Mouse (Mus musculus) megakaryocyte-erythroid progenitor cell, adult 5-6 weeks (primary cell): ENCODE results near the gene Atp5d. TPM values are rescaled to one million over a fixed set of nuclear protein-coding genes. Genes with fewer than 3 reads are reported as not detected.

ENCODE experiments used
- ATAC-seq: replicated peaks from 2 replicates; pipeline ENCODE4 v1.8.0; 2016; ENCODE audit warnings: mild to moderate bottlenecking, inconsistent platforms; ENCODE audit not compliant: severe bottlenecking, poor library complexity, low FRiP score, low TSS enrichment
- total RNA-seq, 2 experiments: library from RNA; stranded (forward) in 1 of 2; stranded (reverse) in 1 of 2; fragments of 200-1000, 215-1000 nt in 1 of 2; fragments of >200 nt in 1 of 2; fragmentation: Nextera tagmentation in 1 of 2; gene quantifications; 2 replicates each; pipeline ENCODE4 v1.2.3; 2014 to 2017

Atp5d gene
- total RNA-seq, 2 experiments from 2014 or later: 49.3 to 325 TPM

DNA sequence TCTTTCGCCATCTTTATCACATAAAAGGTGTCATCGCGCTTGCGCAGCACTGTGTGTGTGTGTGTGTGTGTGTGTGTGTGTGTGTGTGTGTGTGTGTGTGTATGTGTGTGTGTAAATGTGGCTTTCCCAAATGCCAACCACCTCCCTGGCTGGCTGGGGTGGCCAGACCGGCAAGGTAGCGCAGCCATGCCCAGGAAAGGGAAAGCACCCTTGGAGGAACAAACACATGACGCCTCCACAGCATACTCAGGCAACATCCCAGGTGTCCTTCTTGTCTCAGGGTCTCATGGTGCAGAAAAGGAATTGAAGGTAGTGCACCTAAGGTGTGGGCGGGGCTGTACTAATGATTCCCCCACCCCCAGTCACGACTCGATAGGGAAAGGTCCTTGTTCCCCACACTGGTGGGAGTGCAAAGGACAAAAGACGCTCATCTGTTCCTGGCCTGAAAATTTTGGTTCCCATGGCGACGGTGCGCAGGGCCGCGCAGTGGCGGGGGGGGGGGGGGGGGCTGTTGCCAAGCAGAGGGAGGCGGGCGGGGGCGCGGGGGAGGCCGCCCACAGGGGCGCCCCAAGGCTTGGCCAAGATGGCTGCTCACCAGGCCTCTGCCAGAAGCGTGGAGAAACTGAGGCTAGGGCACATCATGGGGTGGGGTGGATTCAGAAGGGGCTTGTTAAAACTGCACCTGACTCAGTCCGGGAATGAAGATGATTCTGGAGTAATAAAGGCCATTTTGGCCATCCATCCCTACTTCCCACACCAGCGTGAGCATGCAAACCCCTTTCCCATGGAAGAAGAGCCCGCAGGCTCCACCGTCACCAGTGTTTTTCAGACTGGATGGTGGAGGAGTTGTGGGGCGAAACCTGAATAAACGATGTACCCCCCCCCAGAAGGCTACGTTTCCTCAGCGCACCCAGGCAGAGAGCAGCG is 543 bp upstream of the Atp5d start:
- ATAC-seq: no peak

DNA sequence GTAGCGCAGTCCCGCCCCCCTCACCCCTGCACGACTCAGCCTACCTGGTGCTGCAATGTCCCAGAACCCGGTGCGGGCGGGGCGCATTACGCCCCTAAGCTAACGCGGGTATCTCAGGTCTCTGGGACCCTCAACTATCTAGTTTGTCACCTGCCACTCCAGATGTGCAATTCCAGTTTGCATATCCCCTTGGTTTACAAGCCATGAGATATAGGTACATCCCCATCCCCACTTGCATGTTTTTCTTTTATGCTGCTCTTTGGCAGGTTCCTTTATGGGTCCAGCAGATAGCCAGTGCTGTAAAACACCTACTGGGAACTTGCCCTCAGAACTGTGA is 975 bp downstream of the Atp5d start:
- ATAC-seq: no peak

DNA sequence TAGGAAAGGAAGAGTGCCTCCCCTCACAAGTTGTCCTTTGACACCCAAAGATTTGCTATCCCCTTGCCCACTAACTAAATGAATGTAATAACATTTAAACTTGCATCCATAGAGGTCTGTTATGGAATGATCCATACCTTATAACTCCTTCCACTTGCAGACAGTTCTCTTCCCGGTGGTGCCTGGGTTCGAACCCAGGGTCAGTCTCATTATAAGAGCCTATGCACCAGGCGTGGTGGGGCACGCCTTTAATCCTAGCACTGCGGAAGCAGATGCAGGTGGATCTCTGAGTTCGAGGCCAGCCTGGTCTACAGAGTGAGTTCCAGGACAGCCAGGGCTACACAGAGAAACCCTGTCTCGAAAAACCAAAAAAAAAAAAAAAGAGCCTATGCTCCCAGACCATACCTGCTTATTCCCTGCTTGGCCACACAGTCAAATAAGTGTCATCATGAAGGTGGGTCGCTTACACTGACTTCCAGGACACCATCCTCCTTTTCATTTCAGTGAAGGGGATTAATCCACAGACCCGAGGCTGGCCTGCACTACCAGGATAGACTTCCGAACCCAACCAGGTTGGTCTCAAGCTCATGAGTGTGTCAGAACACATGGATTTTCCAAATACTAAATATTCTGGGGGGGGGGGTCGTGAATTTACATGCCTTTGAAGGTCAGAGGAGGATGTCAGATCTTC is 1.7 kb downstream of the Atp5d start:
- ATAC-seq: no peak

DNA sequence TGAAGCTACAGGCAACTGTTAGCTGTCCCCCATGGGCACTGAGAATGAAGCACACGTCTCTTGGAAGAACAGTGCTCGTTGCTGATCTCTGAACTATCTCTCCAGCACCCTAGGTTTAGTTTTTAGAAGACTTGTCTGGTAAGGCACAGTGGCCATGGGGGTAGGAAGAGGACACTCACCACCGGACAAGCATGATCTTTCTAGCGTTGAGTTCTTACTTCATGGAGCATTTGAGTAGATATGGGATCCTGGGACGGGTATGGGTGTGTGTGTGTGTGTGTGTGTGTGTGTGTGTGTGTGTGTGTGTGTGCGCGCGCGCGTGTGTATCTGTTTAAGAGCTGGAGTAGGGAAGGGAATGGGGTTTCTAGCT is 2.2 kb downstream of the Atp5d start, which contains the start of gene Cbarp:
Gene Cbarp, minus strand, starts transcription at position 170 of the 370 bp plus-strand sequence.
- ATAC-seq: no peak

DNA sequence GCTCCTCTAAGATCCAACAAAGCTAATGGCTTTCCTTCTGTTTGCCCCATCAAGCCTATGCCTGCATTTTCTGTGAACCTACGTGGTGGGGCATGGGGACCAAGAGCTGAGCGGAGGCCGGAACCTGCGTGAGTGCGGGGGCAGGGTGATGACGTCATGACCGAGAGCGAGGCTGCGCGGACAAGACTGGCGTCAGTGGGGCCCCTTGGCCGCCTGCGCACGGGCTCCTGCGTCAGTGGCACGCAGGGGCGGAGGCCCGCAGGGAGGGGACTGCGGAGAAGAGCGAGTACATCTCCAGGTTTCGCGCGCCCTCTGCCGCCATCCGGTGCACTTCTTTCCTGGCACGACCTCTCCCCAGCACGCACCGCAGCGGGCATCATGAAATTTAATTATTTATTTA is 2.8 kb downstream of the Atp5d start:
- ATAC-seq: peak; percentile 70

DNA sequence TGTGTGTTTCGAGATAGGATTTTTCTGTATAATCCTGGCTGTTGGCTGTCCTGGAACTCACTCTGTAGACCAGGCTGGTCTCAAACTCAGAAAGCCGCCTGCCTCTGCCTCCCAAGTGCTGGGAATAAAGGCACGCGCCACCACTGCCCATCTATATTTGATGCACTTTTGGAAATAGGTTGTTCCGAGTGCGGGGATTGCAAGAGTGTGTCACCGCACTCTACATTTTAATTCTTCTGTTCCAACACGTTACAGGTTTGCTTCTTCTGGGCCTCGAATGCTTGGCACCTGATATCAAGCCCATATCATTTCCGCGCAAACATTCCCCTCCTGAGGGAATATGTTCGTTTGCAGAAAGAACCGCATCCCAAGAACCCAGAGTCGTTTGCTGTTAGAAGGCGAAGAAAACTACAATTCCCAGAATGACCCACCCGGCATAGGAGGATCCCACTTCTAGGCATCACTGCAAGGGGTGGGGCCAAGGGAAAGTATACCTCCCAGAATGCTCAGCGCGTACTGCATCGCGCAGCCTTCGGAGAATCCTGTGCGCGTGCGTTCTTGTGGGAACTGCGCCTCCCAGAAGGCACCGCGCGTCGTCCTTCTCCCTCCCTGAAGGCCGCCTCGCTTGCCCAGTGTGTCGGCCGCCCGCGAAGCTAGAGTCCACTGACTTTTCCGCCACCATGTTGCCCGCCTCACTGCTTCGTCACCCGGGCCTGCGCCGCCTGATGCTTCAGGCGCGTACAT is 3.5 kb downstream of the Atp5d start:
- ATAC-seq: peak; percentile 69

DNA sequence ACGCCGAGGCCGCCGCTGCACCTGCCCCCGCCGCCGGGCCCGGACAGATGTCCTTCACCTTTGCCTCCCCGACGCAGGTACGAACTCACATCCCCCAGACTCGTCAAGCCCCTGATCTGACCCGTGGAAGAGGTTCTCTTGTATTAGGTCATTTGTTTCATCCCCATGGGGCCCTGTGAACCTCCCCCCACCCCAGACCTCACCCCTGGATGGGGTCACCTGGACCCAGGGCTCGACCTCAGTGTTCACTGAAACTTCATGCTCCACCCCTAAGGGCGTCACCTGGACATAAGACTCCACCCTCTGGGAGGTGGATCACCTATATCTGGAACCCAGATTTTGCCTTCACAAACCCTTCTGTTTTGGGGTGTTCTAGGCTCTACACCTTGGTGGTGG is 4.1 kb downstream of the Atp5d start:
- no peak for ATAC-seq

DNA sequence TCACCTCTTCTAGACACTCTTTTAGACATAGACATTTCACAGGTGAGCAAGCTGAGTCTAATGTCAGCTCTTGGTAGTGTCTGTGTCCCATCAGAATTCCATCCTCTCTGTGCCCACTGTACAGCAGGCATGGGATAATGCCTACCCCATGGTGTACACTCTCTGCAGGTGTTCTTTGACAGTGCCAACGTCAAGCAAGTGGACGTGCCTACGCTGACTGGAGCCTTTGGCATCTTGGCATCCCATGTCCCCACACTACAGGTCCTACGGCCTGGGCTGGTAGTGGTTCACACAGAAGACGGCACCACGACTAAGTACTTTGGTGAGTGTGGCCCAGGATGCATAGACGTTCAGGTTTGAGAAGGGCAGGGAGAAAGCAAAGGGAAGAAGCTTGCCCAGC is 5.2 kb downstream of the Atp5d start:
- no peak for ATAC-seq

DNA sequence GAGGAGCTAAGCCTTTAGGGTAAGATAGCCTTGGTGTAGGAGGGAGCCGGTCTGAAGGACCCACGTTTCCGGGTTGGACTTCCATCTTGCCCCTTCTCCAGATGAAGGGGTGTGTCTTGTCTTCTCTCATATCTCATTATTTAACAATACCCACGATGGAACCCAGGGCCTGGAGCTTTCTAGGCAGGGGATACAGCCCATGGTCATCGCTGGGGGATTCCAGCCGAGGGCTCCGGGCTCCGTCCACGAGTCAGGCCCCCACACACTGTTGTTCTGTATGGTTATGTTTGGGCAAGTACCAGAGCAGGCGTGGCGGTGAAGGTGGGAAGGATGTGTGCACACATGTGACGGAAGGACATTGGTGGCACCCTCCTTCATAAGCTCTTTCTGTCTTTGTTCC is 5.7 kb downstream of the Atp5d start:
- no peak for ATAC-seq

DNA sequence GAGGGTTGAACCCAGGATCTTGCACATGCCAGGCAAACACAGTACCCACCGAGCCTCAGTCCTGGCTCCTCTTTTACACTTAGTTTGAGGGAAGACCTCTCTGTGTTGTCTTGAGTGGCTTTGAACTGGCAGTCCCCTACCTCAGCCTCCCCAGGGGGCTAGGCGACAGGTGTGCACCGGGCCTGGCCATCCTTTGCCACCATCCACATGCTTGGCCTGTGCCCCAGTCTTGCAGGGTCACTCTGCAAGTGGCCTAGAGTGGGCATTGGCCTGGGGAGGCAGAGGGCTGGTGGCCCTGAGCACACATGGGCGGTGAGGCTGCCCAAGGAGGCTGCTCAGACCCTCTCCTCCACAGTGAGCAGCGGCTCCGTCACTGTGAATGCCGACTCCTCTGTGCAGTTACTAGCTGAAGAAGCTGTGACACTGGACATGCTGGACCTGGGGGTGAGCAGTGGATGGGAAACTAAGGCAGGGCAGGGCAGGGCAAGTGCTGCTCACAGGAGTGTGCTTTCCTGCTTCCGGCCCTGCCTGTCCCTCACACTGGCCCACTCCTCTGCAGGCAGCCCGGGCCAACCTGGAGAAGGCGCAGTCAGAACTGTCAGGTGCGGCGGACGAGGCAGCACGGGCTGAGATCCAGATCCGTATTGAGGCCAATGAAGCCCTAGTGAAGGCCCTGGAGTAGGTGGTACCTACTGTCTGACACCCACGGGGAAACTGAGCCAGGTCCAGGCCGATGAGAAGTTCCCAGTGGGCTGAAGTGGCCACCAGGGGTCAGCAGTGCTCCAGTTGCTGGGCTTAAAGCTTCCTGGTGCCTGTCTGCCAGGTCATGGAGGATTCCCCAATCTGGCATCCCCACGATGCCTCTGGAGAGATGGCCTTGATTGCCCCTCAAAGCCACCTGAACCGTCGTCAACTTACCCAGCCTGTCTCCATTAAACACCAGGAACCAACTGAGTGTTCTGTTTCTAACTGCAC is 6.7 kb downstream of the Atp5d start:
- ATAC-seq: no peak

DNA sequence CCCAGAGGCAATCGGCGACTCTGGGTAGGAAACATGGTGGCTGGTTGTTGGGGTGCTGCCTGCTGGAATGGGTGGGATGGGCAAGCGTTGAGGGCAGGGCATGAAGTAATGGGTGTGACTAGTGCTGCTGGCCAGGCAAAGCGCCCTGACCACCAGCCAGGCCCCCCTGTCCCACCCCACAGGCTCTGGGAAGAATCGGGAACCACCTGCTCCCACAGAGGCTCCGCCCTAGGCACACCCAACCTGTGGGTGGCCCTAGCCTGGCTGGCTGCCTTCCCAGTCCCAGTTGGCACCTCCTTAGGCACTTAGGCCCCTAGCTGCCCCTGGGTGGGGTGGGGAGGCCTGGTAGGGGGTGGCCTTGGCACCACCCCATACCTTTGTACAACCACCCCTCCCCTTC is 7.5 kb downstream of the Atp5d start:
- ATAC-seq: no peak

DNA sequence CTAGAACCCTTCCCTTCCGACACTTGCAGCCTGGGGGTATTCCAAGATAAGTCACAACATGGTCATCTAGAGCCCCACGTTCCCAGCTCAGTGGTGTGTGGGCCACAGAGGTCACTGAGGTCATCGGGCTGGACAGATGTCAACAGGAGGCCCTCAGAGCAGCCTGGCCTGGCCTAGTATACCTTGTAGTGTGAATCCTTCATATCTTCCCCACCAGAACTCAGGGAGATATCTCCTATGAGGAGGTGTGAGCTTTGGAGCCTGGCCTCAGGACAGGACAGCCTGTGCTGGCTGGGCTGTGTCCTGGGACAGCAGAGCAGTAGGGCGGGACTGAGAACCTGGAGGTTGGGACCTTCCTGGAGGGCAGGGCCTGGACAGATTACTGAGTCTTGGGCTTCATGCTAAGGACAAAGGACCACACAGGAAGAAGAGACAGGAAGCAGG is 8.2 kb downstream of the Atp5d start:
- no peak for ATAC-seq

DNA sequence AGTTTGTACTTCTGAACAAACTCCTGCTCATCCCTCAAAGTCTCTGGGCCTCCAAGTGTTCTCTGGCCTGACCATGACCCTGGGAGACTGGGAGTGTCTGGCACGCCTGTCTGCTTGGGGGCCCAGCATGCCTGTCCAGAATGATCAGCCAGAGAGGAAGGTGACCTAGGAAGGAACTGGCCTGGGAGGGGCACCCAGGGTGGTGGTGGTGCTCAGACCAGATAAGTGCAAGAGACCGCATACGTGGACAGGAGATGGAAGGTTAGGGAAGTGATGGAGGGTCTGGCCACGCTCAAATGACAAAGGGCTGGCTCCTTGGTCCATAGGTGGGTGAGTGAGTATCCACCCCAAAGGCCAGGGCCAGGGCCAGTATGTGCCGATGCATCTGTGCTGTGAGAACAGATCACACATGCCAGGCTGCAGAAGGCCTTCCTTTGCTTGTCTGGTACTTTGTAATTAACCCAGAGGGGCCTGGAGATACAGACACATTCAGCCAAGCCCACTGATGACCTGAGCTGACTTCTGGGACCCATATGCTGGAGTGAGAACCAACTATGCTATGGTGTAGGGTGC is 8.8 kb downstream of the Atp5d start:
- no peak for ATAC-seq

DNA sequence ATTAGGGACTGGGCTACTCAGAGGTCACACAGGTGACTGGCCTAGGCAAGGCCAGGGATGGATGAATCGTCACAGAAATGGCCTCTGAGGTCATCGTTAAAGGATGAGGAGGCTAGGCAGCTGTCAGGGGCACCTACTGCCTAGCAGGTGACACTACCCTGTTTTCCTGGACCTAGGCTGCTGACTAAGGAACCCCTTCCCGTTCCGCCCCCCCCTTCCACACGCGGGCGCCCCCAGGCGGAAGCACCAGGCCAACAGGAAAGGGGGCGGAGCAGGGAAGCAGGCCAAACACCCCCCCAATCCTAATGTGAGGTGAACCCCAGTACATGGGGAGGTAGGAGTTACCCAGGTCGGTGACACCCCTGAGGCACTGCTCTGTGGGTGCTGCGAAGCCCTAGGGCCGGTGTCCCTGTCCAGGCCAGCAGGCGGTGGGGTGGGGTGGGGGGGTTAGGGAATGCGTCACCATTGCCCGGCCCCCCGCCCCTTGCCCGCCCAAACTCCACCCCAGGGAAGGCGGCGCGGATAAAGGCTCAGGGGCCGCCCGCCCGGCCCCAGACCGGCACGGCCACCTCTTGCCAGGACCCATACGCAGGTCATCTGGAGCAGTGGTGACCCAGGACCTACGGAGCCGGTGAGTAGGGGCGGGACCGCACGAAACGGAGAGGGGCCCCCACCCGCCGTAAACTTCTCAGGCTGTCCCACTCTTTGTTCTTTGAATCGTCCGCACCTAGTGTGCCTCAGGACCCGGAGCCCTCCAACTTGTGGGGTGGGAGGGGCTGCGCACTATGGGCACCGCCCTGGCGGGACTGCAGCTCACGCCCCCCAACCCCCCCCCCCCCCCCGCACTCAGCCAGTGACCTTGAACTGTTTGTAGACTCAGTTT is 9.5 kb downstream of the Atp5d start, which contains the start of gene Midn:
Gene Midn, plus strand, starts transcription at position 554 of the 883 bp plus-strand sequence.
- peak; percentile 7; the same call in 1 of the 2 replicates for ATAC-seq

DNA sequence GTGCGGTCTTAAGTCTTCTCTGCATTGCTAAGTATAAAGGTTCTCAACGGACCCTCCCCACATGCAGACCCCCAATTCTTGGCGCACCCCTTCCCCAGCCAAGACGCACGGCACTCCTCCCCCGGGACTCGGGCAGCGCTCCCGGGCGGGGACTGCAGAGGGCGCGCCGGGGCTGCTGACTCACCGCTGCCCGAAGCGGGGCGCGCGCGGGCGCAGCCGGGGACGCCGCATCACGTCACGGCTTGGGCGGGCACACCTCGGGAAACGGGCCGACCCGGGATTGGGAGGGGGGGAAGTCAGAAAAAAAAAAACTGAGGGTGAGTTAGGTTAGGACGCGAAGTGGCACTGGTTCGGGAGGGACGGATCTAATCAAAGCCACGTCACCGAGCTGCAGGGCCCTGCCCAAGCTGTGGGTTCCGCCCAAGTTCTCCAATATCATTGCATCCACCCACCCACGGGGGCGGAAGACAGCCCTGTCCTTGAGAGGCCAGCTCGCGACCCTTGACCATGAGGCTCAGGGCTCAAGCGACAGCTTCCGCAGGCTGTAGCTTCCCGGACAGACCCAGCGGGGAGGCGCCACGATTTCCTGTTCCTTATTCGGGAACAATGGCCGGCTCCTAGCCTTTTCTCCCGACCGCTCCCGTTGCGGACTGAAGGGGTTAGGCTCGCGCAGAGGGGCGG is 10.3 kb downstream of the Atp5d start:
- ATAC-seq: peak; percentile 50

DNA sequence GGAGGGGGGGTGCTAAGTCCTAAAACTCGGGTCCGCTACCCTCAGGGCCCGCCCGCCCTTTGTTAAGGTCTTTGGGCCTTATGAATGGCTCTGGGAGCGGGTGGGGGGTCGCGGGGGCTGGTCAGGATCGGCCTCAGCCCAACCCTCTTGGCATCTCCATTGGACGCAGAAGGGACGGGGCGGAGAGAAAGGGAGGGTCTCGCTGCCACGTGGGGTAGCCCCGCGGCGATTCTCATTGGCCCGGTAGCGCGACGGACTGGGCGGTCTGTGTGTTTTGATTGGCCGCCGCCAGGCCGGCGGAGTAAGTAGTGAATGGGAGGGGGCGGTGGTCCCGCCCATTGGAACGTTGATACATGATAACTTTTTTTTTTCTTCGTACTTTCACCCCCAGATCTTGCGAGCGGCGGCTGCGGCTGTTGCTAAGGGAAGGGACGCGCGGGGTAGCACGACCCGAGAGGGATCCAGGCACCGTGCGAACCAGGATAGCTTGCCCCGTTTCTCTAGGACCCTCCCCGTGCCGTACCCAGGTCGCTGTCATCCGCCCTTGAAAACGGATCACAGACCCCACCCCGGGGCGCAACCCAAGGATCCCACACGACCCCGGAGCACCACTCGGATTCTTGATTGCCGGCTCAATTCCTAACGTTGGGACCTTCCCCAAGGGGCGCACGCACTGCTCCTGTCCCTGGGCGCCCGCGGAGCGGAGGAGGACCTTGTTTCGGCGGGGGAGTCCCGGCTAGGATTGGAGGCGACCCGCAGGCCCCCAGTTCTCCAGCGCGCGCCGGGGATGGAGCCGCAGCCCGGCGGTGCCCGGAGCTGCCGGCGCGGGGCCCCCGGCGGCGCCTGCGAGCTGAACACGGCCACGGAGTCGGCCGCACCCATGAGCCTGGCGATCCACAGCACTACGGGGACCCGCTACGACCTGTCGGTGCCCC is 11.1 kb downstream of the Atp5d start:
- peak; percentile 62 for ATAC-seq
